Mouse (Mus musculus): ENCODE measurements at regions not wholly inside any gene's neighbourhood (a gene's known extent, or its start where the extent isn't known, plus 50 kb on each side); places are given as distances from the start of the nearest gene placed in this dataset.

DNA sequence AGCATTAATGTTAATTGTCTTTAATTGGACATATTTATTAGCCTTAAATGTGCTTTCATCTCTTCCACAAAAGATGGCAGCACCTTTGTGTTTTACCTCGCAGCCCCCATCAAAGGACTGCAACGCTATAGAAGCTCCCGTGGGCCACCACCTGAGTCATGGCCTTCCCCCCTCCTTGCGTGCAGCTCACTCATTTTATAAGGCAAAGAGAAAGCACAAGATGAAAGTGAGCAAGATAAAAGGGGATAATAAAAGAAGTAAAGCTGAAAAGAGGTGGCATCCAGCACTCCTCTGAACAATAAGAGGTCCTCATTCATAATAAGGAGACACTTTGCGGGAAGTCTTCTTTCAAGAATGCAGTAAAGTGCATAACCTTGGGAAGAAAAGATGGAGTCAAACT lies 403.9 kb downstream of the Cenpc1 start:
- Histone ChIP-seq H3K27ac (ENCODE audit: control insufficient read depth, insufficient read depth, low read length) (no peak overlapping the region), H3K4me1 (replicated peaks; ENCODE audit: control insufficient read depth, insufficient read depth, low read length) (no peaks in the 10 kb centered on the region), H3K36me3 (ENCODE audit: control insufficient read depth, insufficient read depth, low read length) (no peaks in the 10 kb centered on the region), H3K27me3 (ENCODE audit: control insufficient read depth, insufficient read depth, low read length) (no peaks in the 10 kb centered on the region), H3K4me3 (ENCODE audit: control insufficient read depth, insufficient read depth, low read length) (no peak overlapping the region)
- WGBS: 90% methylated on average over 5 of the region's 5 CpGs
- no peak for TF ChIP-seq POLR2A (IDR thresholded peaks at IDR 0.05; ENCODE audit: control insufficient read depth, extremely low read depth, insufficient read depth, low read length, poor library complexity)
- no peak for TF ChIP-seq CTCF (IDR thresholded peaks at IDR 0.05; ENCODE audit: borderline replicate concordance, control insufficient read depth, extremely low read depth, insufficient read depth, low read length, poor library complexity)
- no peak for DNase-seq

DNA sequence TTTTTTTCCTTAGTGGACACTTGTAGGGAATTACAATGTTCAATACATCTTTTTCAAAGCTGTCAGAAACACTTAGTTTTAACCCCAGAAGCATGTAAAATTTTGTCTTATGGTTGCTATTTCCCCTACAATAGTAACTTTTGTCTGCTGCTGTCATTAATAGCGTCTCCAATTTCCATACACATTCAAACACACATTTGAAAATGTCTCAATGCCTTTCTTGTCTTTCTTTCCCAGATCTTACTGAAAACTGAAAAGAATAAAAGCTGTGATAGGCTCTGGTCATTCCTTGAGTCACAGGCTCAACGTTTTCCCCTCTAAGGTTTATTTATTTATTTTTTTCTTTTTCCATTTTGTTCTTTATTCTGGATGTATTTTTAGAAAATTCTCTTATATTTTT lies 444.3 kb downstream of the Cenpc1 start:
- Histone ChIP-seq H3K27ac (ENCODE audit: control insufficient read depth, insufficient read depth, low read length) (no peak overlapping the region), H3K4me3 (ENCODE audit: control insufficient read depth, insufficient read depth, low read length) (no peak overlapping the region), H3K4me1 (replicated peaks; ENCODE audit: control insufficient read depth, insufficient read depth, low read length) (no peaks in the 10 kb centered on the region), H3K27me3 (ENCODE audit: control insufficient read depth, insufficient read depth, low read length) (no peaks in the 10 kb centered on the region), H3K36me3 (ENCODE audit: control insufficient read depth, insufficient read depth, low read length) (no peaks in the 10 kb centered on the region)
- 74% methylated on average over 2 of the region's 2 CpGs for WGBS
- no peak for DNase-seq
- no peak for TF ChIP-seq CTCF (IDR thresholded peaks at IDR 0.05; ENCODE audit: borderline replicate concordance, control insufficient read depth, extremely low read depth, insufficient read depth, low read length, poor library complexity)
- TF ChIP-seq POLR2A (IDR thresholded peaks at IDR 0.05; ENCODE audit: control insufficient read depth, extremely low read depth, insufficient read depth, low read length, poor library complexity): no peak

DNA sequence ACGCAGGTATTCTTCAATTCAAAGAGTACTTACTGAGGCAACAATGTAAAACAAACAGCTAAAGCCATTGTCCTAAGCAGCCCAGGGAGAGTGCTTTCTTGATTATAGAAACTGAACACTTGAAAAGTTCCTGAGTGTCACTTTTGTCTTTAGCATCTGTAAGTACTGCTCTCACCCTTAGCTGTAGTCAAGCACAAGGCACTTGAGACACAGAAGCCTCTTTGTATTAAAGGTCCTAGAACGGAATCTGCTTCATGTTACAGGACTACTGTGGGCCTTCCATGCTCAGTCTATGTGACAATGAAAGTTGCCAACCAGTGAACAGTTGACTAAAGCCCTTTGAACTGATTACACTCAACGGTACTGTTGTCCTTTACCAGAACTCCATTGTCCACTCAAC lies 450.6 kb downstream of the Cenpc1 start:
- Histone ChIP-seq H3K36me3 (ENCODE audit: control insufficient read depth, insufficient read depth, low read length) (no peaks in the 10 kb centered on the region), H3K27ac (ENCODE audit: control insufficient read depth, insufficient read depth, low read length) (no peak overlapping the region), H3K27me3 (ENCODE audit: control insufficient read depth, insufficient read depth, low read length) (no peaks in the 10 kb centered on the region), H3K4me3 (ENCODE audit: control insufficient read depth, insufficient read depth, low read length) (no peak overlapping the region), H3K4me1 (replicated peaks; ENCODE audit: control insufficient read depth, insufficient read depth, low read length) (no peaks in the 10 kb centered on the region)
- WGBS: 86% methylated on average over 3 of the region's 3 CpGs
- no peak for DNase-seq
- TF ChIP-seq POLR2A (IDR thresholded peaks at IDR 0.05; ENCODE audit: control insufficient read depth, extremely low read depth, insufficient read depth, low read length, poor library complexity) (no peak), CTCF (IDR thresholded peaks at IDR 0.05; ENCODE audit: borderline replicate concordance, control insufficient read depth, extremely low read depth, insufficient read depth, low read length, poor library complexity) (no peak)

DNA sequence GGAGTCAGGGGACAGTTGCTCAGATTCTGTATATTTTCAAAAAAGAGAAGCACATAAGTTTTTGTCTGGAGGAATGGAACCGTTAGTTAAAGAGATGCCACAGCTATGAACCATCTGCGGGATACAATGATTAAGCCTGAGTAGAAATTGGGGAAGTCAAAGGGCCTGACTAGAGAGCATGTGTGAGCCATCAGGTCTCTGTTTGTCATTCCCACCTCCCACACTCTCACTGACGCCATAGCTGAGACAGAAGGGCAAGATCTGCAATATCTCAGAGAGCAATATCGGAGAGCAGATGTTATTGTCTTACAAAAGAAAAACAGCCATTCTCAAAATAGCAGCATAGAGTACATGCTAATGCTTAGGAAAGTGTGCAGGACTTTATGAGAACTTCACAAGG lies 452.8 kb downstream of the Cenpc1 start:
- WGBS: 91% methylated on average over 4 of the region's 4 CpGs
- Histone ChIP-seq H3K4me3 (ENCODE audit: control insufficient read depth, insufficient read depth, low read length) (no peak overlapping the region), H3K27me3 (ENCODE audit: control insufficient read depth, insufficient read depth, low read length) (no peaks in the 10 kb centered on the region), H3K36me3 (ENCODE audit: control insufficient read depth, insufficient read depth, low read length) (no peaks in the 10 kb centered on the region), H3K4me1 (replicated peaks; ENCODE audit: control insufficient read depth, insufficient read depth, low read length) (no peaks in the 10 kb centered on the region), H3K27ac (ENCODE audit: control insufficient read depth, insufficient read depth, low read length) (no peak overlapping the region)
- no peak for TF ChIP-seq CTCF (IDR thresholded peaks at IDR 0.05; ENCODE audit: borderline replicate concordance, control insufficient read depth, extremely low read depth, insufficient read depth, low read length, poor library complexity)
- TF ChIP-seq POLR2A (IDR thresholded peaks at IDR 0.05; ENCODE audit: control insufficient read depth, extremely low read depth, insufficient read depth, low read length, poor library complexity): no peak
- no peak for DNase-seq

DNA sequence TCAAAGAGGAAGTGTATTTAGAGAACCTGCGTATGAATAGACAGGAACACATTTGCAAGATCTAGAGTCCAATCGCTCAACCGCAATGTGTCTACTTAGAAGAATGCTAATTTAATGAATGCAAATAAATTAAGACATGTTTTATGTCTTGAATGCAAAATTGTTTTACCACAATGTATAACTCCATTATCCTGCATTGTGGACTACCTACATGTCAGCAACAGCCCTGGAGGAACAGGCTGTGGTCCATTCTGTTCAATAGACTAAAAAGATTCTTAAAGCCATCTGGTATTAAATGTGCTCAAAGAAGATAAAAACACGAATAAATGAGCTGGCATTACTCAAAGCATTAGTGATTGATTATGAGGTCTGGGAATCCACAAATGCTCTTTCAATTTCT lies 456.3 kb downstream of the Cenpc1 start:
- Histone ChIP-seq H3K27ac (ENCODE audit: control insufficient read depth, insufficient read depth, low read length) (no peak overlapping the region), H3K27me3 (ENCODE audit: control insufficient read depth, insufficient read depth, low read length) (no peaks in the 10 kb centered on the region), H3K4me3 (ENCODE audit: control insufficient read depth, insufficient read depth, low read length) (no peak overlapping the region), H3K36me3 (ENCODE audit: control insufficient read depth, insufficient read depth, low read length) (no peaks in the 10 kb centered on the region), H3K4me1 (replicated peaks; ENCODE audit: control insufficient read depth, insufficient read depth, low read length) (no peaks in the 10 kb centered on the region)
- no peak for TF ChIP-seq POLR2A (IDR thresholded peaks at IDR 0.05; ENCODE audit: control insufficient read depth, extremely low read depth, insufficient read depth, low read length, poor library complexity)
- TF ChIP-seq CTCF (IDR thresholded peaks at IDR 0.05; ENCODE audit: borderline replicate concordance, control insufficient read depth, extremely low read depth, insufficient read depth, low read length, poor library complexity): no peak
- 86% methylated on average over 4 of the region's 4 CpGs for WGBS
- DNase-seq: no peak

DNA sequence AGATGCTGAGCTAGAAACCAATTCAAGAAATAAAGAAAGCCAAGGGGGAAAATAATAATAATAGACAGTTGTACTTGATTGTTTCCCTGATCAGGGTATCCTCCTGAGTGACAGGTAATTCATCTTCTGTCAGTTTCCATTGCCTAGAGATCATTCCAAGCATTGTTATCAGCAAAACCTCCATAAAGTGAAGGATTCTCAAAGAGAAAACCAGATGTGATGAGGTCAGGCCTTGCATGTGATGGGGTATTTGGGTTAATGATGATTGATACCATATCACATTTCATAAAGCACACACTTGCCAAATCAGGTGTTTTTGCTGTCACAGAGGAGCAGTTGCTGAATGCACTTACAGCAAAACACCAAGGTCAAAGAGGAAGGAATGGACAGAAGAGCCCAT lies 467.2 kb downstream of the Cenpc1 start:
- TF ChIP-seq POLR2A (IDR thresholded peaks at IDR 0.05; ENCODE audit: control insufficient read depth, extremely low read depth, insufficient read depth, low read length, poor library complexity) (no peak), CTCF (IDR thresholded peaks at IDR 0.05; ENCODE audit: borderline replicate concordance, control insufficient read depth, extremely low read depth, insufficient read depth, low read length, poor library complexity) (no peak)
- H3K36me3 ChIP-seq (ENCODE audit: control insufficient read depth, insufficient read depth, low read length): no peaks in the 10 kb centered on the region
- DNase-seq: no peak

DNA sequence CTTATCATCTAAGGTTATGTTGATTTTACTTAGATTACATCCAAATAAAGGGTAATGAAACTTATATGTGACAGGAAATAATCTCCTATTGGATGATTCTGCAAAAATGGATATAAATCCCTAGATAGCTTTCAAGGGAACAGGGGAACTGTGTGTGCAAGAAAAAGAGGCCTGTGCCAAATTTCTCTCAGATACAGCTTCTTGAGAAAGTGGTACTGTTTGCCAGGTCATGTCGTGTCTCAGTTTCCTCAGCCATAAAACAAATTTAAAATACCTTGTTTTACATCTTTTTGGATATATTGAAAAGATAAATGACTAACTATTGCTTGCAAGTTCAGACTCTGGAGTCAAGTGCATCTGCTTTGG lies 470.3 kb downstream of the Cenpc1 start:
- no peaks in the 10 kb centered on the region for H3K36me3 ChIP-seq (ENCODE audit: control insufficient read depth, insufficient read depth, low read length)
- TF ChIP-seq POLR2A (IDR thresholded peaks at IDR 0.05; ENCODE audit: control insufficient read depth, extremely low read depth, insufficient read depth, low read length, poor library complexity) (no peak), CTCF (IDR thresholded peaks at IDR 0.05; ENCODE audit: borderline replicate concordance, control insufficient read depth, extremely low read depth, insufficient read depth, low read length, poor library complexity) (no peak)
- H3K4me1 ChIP-seq (replicated peaks; ENCODE audit: control insufficient read depth, insufficient read depth, low read length): no peaks in the 10 kb centered on the region
- 59% methylated on average over 1 of the region's 1 CpGs for WGBS
- DNase-seq: no peak
- H3K4me3 ChIP-seq (ENCODE audit: control insufficient read depth, insufficient read depth, low read length): no peak overlapping the region
- H3K27ac ChIP-seq (ENCODE audit: control insufficient read depth, insufficient read depth, low read length): no peak overlapping the region
- no peaks in the 10 kb centered on the region for H3K27me3 ChIP-seq (ENCODE audit: control insufficient read depth, insufficient read depth, low read length)

More for the DNA sequence above, 467.2 kb downstream of the Cenpc1 start:
- Histone ChIP-seq H3K4me1 (replicated peaks; ENCODE audit: control insufficient read depth, insufficient read depth, low read length) (no peaks in the 10 kb centered on the region), H3K4me3 (ENCODE audit: control insufficient read depth, insufficient read depth, low read length) (no peak overlapping the region), H3K27ac (ENCODE audit: control insufficient read depth, insufficient read depth, low read length) (no peak overlapping the region), H3K27me3 (ENCODE audit: control insufficient read depth, insufficient read depth, low read length) (no peaks in the 10 kb centered on the region)
